Mouse (Mus musculus) mouse embryonic stem cell (cell line): ENCODE measurements around the gene Gm9639.
"Not testable (repeated sequence)": the region's sequence is repeated elsewhere in the genome, so short reads cannot be mapped to it uniquely, and the experiment has no call there.

ENCODE experiments used
- in situ Hi-C, 2 experiments: fragments of 300-500 bp; cut with MboI; formaldehyde crosslinking; loops; 1 replicate in 1 of 2; 3 replicates in 1 of 2; pipeline ENCODE4 v1.14.3; 2019 to 2020; ENCODE audit warnings: low sequenced_read_pairs in 2 of 2, low pct_unique_long_range_greater_than_20kb in 1 of 2, mixed read lengths in 1 of 2; ENCODE audit not compliant: unreplicated experiment in 1 of 2

Gene Gm9639

GRCm38 (mm10) chr10:77771225-77771624 is 23.7 kb downstream of the Gm9639 start, which contains the start of gene Gm3238:
TSS of gene Gm3238 (minus strand) at chr10:77771325.
- in situ Hi-C loops: not testable (repeated sequence)

- in situ Hi-C loops: no loop called here
Observed at GRCm38 (mm10) chr10:77769727-77770126, 25.1 kb downstream of the Gm9639 start.

- in situ Hi-C loops: not testable (repeated sequence)
Observed at GRCm38 (mm10) chr10:77759582-77759981, 35.3 kb downstream of the Gm9639 start, which contains the start of gene Gm3233. TSS of gene Gm3233 (minus strand) at chr10:77759682.

GRCm38 (mm10) chr10:77753448-77753847 is 41.4 kb downstream of the Gm9639 start:
- in situ Hi-C loops: no loop called here

GRCm38 (mm10) chr10:77752312-77752711 is 42.6 kb downstream of the Gm9639 start:
- in situ Hi-C loops: not testable (repeated sequence)

- in situ Hi-C loops: not testable (repeated sequence)
Observed at GRCm38 (mm10) chr10:77751254-77751653, 43.6 kb downstream of the Gm9639 start, which contains the start of gene Gm9736. TSS of gene Gm9736 (minus strand) at chr10:77751354.

GRCm38 (mm10) chr10:77750686-77751085 is 44.2 kb downstream of the Gm9639 start:
- in situ Hi-C loops: not testable (repeated sequence)
